Mouse (Mus musculus) thymus, postnatal 14 days (tissue): ENCODE measurements around the gene Pigk.
A peak's percentile ranks its signal among the peaks of the same experiment; 100 is the strongest.

ENCODE experiments used
- DNase-seq: peaks from one replicate; pipeline ENCODE4 v3.0.0; 2021

Pigk gene

DNA sequence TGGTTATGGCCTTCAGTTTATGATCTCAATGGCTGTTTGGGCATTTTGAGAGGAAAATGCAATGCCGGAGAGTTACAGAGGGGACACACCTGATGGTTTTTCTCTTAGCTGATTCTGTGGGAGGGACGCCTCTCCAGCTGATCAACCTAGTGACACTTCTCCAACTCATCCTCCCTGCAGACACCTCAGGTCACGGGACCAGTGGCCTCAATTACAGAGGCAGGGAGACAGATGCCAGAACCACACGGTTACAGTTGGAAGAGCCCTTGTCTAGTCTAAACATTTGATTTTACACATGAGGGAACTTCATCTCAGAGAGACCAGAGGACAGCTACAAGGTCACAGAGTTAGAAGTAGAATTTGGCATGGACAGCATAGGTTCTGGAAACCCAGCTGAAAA is 197.7 kb downstream of the Pigk start:
- DNase-seq, result no peak

DNA sequence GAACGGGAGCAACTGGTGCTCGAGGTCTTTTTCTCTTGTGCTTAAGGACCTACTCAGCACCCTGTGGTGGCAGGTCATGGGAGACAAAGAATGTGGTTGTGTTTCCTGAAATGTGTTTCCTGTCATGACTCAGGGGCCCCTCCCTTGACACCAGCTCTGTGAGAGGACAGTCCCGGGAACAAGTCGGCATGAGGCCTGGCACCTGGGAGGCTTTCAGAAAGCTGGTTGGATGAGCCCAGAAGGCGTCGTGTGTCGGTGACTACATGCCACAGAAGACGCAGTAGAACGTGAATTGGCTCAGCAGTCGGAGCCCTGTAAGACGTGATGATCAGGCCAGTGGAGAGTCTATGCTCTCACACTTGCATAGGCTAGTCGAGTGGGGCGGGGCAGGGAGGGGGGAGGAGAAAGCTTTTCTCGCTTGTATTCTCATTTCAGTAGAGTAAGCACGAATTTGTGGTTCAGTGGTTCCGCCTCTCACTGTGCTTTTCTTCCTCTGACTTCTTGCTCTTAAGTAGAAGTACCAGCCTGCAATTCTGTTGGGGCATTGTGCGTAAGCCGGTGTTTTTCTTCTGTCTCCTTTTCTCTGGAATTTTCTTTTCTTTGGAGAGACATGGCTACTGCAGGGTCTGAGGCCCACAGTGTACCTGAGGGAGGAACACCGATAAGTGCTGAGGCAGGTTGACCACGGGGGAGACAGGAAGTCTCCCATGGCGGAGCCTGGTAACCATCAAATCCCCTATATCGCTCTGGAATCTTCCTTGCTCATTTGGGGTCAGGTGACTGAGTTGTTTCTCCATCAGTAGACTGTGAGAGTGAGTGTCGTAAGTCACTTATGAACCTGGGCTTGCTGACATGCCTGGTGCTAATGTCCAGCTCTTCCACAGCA is 198.6 kb downstream of the Pigk start:
- DNase-seq, result peak; percentile 68

DNA sequence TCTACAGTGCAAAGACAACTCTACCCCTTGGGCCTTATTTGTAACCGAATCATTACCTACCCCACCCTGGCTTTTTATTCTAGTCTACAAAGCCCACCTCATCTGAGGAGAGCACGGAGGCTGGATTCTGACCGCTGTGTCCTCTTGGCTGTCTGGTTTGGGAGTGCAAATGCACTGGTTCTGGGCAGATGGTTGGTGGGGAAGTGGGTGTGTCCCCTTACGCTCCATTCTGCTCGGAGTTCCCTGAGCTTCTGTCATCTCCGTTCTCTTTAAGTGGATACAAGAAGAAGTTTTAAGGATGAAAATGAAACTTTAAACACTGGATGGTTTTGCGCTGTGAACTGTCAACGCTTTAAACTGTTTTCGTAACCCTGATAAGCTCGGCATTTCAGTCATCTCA is 199.2 kb downstream of the Pigk start:
- DNase-seq, result no peak

DNA sequence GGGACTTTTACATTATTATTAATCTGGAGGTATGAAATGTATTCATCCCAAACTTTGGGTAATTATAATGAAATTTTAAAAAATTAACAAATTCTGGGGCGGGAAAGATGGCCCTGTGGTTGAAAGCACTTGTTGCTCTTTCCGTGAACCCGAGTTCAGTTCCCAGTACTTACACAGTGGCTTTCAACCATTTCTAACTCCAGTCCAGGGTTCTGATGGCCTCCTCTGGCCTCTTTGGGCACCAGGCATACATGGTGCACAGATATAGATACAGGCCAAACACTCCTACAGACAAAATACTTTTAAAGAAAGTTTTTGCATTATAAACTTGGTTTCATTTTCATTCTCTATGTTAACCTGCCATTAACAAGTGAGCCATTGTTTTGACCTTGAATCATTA is 199.7 kb downstream of the Pigk start:
- DNase-seq, result no peak

DNA sequence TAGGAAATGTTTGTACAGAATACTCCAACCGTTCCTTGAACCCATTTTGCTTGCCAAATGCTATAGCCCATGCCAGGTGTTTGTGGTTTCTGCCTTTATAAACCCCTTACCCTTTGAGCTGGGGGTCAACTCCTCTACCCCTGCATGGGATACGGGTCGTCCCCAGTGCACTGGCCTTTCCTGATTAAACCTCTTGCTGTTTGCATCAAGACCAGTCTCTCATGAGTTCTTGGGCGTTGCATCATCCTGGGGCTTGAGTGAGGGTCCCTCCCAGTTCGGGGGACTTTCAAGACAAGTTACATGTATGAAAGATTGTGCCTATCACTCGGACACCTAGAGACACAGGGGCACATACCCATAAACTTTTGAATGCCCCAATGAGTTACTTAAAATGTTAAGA is 200.5 kb downstream of the Pigk start:
- no peak for DNase-seq

DNA sequence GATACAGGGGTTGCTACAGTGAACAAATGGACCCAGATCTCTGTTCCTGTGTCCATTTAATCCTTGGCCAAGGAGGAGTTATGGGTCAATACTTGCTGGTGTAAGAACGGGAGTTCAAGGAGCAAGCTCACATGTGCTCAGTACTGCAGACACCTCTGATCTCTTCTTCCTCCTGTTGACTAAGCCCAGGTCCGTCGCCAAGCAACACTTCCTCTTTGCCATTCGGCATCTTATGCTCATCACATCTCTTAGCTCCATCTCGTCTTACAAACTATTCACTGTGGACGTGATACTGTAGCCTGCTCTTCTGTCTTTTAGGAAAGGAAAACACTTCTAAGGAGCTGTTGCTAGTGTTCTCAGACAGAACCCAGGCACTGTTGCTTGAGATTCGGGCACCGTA is 203.7 kb downstream of the Pigk start:
- DNase-seq, result peak; percentile 30

DNA sequence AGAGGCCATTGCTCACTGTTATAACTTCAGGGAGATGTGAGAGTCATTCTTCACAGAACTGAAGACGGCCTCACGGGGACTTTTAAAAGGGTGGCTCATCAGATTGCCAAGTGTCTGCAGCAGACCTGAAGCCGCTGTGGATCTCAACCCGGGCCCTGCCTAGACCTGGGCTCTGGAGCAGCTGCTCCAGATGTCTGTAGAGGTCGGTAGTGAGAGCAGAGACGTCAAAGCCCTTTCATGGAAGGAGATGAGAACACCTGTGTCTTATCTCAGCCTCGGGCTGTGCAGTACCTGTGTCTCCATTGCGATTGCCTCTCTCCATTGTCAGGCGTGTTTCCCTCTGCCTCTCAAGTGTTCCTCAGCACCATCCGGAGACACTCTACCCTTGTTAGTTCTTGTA is 205.2 kb downstream of the Pigk start:
- peak; percentile 55 for DNase-seq

DNA sequence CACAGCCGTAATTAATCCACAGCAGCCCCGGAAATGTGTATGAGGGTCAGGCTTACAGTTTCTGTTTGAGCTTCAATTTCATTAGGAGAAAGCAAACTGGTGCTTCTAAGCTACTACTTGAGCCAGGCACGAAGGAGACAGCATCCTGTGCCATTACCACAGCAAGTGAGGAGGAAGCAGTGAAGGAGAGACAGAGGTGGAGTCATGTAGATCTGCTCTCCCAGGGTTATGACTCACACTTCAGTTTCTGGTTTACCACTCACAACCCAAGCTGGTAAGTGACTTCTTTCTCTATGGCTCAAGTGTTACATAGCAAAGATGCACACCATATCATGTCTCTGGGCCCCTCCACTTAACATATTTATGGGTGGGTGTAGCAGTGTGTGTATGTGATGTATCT is 206.5 kb downstream of the Pigk start:
- DNase-seq, result no peak

DNA sequence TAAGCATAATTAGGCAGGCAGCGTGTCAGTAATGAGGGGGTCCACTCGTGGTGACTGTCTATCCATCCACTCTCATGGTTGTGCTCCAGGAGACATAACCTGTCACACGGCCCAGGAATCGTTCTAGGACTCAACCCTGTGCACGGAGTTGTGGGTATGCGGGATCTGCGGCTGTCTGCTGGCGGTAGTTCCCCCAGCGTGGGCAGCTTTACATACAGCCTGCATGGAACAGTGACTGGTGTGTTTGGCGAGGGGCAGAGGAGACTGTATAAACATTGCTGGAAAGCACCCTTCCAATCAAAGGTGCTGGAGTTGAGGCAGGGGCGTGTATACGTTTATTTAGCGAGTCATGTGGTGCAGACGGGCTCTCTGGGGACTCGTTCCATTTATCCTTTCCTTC is 209.6 kb downstream of the Pigk start:
- DNase-seq, result no peak

DNA sequence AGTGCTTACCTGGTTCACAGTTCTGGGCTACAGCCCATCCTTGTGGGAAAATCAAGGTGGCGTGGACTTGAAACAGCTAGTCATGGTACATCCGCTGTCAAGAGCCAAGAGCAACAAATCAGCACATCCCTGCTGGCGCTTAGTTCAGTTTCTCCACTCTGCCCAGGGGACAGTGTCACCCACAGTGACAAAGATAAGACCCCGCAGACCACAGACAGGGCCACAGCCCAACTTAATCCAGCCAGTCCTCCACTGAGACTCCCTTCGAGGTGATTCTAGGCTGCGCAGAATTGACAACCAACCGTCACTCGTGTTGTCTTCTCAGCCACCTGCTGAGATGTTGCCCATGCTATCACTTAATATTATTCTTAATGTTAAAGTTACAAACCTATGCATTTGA is 211.5 kb downstream of the Pigk start:
- no peak for DNase-seq

DNA sequence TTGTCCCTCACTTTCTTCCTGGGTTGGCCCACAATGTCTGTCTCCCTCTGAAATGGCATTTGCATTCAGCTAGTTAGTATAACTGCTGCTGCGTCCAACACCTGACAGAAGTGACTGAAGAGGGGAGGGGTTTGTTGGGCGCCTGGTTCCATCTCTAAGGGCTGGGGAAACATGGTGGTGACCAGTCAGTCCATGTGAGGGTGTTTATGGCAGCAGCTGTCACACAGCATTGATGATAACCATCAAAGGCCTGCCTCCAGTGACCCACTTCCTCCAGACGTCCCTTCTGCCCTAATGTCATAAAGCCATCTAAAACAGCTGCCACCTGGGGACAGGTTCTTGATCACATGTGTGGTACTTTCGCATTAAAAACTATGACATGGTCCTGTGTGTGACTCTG is 212.3 kb downstream of the Pigk start:
- DNase-seq, result no peak

DNA sequence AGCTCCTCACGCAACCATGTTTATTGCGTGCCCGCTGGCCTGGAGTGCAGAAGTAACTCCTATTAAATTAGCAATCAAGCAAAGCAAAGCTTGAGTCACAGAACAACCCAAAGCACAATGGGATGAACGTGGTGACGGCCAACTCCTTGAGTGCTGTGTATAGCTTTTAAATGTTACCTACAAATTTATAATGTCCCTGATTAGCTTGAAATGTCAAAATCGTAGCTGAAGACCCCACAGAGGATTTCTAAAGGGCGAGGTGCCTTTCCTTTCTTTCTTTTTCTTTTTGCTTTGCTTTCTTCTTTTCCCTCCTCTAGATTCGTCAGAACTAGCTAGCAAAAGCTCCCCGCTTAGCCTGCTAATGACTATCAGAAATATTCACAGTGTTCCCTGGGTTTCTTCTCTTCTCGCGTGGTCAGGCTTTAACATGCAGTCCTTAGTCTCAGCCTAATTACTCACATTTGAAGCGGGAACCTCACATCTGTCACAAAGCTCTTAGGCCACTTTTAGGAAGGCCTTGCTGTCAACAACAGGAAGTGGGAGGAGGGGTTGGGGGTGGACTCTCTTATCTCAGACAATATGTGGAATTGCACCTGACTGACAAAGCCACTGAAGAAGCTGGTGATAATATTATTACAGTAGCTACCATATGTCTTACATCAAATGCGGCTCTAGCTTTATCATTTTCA is 214.5 kb downstream of the Pigk start:
- peak; percentile 66 for DNase-seq

DNA sequence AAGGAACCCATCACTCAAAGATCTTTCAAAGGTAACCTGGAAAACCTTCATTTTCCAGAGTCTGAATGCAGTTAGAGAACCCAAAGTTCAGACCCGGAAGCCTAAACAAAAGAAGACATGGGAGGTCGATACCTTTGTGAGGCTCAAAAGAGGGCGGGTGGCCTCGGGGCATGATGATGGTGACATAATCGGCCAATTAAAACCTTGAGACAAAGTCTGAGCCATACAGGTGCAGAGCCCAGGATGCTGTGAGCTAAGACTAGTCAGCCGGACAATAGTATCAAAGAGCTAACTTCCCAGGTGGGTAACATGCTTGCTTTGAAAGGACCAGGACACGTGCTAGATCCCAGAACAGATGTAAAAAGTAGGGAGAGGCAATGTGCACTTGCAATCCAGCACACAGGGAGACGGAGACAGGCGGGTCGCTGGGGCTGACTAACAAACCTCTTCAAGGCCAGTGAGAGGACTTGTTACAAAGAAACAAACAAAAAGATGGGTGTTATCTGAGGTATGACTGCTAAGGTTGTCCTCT is 215.4 kb downstream of the Pigk start:
- DNase-seq, result peak; percentile 28

DNA sequence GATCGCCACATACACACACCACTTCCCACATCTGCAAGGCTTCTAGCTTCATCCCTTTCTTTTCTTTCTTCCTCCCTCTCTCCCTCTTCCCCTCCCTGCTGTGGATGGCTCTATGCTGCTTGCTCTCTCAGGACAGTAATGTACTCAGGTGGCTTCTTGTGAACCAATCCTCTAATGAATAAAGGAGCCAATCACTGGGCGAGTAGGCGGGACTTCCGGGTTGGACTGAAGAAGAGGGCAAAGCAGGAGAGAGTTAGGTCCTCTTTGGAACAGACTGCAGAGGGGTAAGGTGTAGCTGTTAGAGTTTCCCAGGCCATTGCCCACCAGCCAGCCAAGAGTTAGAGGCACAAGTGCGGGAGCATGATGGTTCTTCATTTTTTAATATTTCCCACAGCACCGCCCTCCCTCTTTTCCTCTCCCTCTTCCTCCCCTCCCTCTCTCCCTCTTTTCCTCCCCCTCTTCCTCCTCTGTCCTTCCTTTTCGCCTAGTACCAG is 215.9 kb downstream of the Pigk start:
- peak; percentile 76 for DNase-seq

DNA sequence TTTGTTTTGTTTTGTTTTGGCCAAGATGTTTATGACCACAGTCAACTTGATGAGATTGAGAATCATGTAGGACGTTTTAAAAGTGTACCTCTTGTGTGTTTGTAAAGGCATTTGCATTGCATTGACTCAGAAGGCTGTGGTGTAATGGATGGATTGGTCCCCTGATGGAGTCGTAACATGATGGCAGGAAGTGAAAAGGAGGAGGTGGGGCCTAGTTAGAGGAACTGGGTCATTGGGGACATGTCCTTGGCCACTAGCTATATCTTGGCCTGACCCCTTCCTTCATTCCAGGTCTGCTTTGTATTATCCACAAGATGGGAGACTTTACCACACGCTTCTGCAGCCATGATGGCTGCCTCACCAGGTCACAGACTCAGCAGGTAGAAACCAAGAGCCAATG is 217.5 kb downstream of the Pigk start:
- no peak for DNase-seq

DNA sequence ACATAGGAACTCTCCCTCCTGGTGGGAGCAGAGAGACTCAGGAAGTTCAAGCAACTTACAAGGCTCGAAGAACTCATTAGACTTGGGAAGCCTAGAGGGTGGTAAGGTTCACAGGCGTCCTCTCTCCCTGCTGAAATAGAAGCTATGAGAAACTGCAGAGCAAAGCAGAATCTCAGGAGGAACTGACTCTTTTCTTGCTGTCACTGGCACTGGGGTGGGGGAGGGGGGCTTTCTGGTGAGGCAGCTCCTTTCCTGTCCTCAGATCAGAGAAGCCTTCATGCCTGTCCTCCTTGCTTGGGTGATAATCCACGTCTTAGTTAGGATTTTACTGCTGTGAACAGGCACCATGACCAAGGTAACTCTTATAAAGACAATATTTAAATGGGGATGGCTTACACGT is 218.2 kb downstream of the Pigk start:
- DNase-seq, result no peak

DNA sequence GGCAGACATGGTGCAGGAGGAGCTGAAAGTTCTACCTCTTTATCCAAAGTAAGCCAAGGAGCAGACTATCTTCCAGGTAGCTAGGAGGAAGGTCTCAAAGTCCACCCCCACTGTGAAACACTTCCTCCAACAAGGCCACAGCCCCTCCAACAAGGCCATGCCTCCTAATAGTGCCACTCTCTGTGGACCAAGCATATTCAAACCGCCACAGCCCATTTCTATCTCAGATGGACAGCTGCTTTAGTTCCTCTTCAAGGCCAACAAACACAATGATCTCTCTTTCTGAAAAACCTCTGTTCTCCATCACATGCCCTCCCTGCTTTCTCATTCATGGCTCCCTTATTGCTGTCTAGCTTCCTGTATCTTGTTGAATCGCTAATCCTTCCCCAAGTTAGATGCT is 218.6 kb downstream of the Pigk start:
- no peak for DNase-seq

DNA sequence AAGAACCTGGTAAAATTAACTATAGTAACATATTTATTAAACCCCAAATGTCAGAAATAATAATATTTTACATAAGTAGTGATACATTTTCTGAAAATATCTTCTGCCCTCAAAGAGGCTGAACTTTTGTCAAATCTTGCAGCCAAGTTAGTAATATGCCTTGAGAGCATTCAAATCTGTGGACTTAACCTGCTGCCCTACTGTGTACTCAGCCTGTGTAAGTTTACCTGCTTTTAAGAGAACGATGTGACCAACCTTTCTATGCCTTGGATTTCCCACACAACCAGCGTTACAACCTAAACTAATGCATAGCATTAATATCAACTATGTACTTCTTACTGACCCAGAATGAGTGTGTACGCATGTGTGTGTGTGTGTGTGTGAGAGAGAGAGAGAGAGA is 219.8 kb downstream of the Pigk start:
- DNase-seq, result no peak

DNA sequence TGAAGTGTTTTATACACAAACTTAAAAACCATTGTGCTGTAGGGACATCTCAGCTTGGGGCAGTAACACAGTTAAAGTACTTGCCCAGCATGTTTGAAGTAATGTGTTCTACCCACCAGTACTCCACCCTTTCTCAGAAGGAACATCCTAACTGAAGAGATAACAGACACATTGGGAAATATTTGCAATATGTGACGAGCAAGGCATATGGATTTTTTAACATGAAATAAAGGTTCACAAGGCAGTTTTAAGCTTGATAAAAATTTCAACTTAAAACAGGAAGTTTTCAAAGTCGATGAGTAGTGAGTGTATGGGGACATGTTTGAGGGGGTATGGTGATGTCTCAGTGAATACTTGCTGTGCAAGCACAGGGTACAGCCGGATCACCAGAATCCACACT is 222.4 kb downstream of the Pigk start:
- DNase-seq, result no peak

DNA sequence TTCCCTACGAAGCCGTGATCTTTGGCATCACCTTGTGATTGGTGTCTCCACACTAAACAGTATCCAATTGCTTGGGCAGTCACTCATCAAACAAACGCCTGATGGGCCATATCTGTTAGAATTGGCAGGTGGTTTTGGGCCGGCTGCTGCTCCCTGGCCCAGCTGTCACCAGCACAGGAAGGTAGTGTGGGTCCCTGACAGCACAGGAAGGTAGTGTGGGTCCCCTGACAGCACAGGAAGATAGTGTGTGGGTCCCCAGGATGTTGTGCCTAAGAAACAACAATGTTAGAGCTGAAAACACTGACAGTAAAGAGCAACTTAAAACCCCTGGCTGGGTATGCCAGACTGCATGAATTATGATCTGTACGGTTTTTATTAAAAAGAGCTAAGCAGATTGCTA is 227.8 kb downstream of the Pigk start:
- DNase-seq, result peak; percentile 60

DNA sequence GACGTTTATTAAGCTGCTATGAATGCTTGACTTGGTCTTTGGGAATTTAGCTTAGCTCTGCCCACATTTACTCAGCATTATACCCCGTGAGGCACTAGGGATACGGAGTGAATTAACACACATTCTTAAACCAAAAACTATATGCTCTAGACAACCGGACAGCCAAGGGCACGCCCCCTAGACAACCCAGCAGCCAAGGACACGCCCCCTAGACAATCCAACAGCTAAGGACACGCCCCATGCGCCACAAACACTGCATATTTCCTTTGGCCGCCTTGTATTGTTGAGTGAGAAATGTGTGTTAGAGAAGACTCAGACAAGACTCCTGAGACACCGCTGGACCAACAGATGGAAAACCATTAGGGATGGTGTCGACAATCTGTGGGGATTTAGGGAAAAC is 229.1 kb downstream of the Pigk start:
- peak; percentile 90 for DNase-seq

DNA sequence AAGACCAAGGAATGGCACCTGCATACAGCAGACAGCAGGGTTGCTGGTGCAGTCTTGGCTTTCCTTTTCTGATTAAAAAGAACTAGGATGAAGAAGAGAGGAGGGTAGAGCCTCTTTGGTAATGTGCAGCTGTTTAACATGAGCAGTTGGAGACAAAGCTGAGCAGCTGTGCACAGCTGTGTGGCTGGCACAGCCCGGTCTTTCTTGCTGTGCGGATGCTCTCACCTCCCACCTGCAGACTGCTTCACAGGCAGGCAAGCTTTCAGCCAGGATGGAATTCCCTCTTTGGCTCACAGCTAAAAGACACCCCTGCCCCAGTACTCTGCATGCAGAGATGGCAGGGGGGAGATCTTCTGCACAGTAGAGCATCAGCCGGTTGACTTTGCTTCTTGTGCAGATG is 230.9 kb downstream of the Pigk start:
- DNase-seq, result peak; percentile 74

DNA sequence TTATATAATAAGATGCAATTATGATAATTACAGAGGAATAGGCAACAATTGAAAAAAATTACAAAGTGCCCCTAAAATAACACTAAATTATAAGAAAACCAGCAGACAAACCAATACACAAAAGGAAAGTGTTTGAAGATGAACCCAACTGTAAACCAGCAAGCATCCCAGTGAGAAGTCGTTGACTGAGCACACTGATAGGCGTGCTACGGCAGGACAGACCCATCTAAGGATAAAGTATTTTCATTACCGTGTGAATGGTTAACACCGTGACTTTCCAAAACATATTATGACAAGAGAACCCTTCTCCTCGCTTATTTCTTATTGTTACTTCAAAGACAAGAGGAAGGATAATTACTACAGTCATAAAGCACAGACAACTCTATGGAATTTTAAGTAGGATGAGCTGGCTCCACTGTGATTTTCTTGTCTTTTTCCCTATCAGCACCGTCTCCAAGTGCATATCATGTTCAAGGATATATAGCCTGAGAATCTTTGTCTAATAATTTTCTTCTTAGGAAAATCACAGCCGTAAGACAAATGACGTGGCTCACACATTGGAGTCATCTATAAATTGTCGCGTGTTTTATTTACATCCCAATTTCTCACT is 233.2 kb downstream of the Pigk start:
- DNase-seq, result no peak

DNA sequence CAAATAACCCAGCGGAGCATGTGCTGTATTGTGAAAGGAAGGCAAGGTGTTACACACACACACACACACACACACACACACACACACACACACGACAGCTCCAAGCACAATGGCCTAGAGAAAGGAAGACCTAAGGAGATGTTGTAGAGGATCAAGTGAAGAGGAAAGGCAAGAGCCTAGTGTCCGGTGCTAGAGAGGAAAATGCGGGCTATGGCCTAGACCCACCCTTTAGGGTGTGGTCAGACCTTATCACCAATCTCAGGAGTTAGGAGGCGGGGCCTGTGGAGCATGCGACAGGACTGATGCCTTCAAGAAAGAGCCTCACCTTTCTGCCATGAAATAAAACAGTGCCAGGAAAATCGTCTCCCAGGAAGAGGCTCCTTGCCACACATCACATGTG is 234.7 kb downstream of the Pigk start:
- no peak for DNase-seq
